Mouse (Mus musculus) neural tube, embryonic 14.5 days (tissue): Measurements from ENCODE around the gene Pkp2. TPM values are rescaled to one million over a fixed set of nuclear protein-coding genes. Genes with fewer than 3 reads are reported as not detected.
"Not testable (repeated sequence)": the region's sequence is repeated elsewhere in the genome, so short reads cannot be mapped to it uniquely, and the experiment has no call there.

Experiments
- ATAC-seq: fragments of 200-750 bp; cut with Nextera tagmentation; 2 replicates; pipeline ENCODE4 v1.8.0; 2017; ENCODE audit warnings: low read depth, mild to moderate bottlenecking, moderate TSS enrichment, moderate library complexity
- H3K27ac ChIP-seq: fragments of 300-500 bp; sonication (generic); 2 replicates; pipeline ENCODE4 v1.5.1; 2014; ENCODE audit warnings: low read depth, mild to moderate bottlenecking, control low read depth, low read length, moderate library complexity, mixed read lengths
- H3K27me3 ChIP-seq: fragments of 300-500 bp; sonication (generic); 2 replicates; pipeline ENCODE4 v1.6.1; 2014; ENCODE audit warnings: low read length; ENCODE audit not compliant: control insufficient read depth, insufficient read depth
- H3K36me3 ChIP-seq: fragments of 300-500 bp; sonication (generic); 2 replicates; pipeline ENCODE4 v1.6.1; 2014; ENCODE audit warnings: low read length, mixed read lengths; ENCODE audit not compliant: control insufficient read depth, insufficient read depth
- H3K4me1 ChIP-seq: fragments of 300-500 bp; sonication (generic); 2 replicates; pipeline ENCODE4 v1.6.1; 2014; ENCODE audit warnings: low read length; ENCODE audit not compliant: control insufficient read depth, insufficient read depth
- H3K4me2 ChIP-seq: fragments of 300-500 bp; sonication (generic); 2 replicates; pipeline ENCODE4 v1.6.1; 2014; ENCODE audit warnings: mild to moderate bottlenecking, low read depth, low read length, control low read depth
- H3K4me3 ChIP-seq: fragments of 300-500 bp; sonication (generic); 2 replicates; pipeline ENCODE4 v1.5.1; 2014; ENCODE audit warnings: low read depth, low read length, control low read depth, mixed read lengths
- H3K9ac ChIP-seq: fragments of 300-500 bp; sonication (generic); replicated peaks from 2 replicates; pipeline ENCODE4 v1.6.1; 2014; ENCODE audit warnings: low read depth, mild to moderate bottlenecking, control low read depth, low read length, mixed read lengths
- H3K9me3 ChIP-seq: fragments of 300-500 bp; sonication (generic); 2 replicates; pipeline ENCODE4 v1.6.1; 2016; ENCODE audit warnings: low read length; ENCODE audit not compliant: control insufficient read depth
- WGBS: fragments of 180-500 bp; shearing (Covaris S2); extraction: QIAGEN DNeasy Blood & Tissue Kit; methylation state at CpG from one replicate; pipeline ENCODE4 v1.1.7; 2014; 5-methylcytosine and 5-hydroxymethylcytosine counted together
- polyA plus RNA-seq: library from polyadenylated mRNA; unstranded; fragments of >200 nt; fragmentation: Nextera tagmentation; extraction: Ambion mirVana; gene quantifications from 2 replicates; pipeline ENCODE4 v1.2.1, GENCODE M21; 2014

Gene Pkp2
- 2.0 and 2.2 TPM in 2 replicates for polyA plus RNA-seq

DNA sequence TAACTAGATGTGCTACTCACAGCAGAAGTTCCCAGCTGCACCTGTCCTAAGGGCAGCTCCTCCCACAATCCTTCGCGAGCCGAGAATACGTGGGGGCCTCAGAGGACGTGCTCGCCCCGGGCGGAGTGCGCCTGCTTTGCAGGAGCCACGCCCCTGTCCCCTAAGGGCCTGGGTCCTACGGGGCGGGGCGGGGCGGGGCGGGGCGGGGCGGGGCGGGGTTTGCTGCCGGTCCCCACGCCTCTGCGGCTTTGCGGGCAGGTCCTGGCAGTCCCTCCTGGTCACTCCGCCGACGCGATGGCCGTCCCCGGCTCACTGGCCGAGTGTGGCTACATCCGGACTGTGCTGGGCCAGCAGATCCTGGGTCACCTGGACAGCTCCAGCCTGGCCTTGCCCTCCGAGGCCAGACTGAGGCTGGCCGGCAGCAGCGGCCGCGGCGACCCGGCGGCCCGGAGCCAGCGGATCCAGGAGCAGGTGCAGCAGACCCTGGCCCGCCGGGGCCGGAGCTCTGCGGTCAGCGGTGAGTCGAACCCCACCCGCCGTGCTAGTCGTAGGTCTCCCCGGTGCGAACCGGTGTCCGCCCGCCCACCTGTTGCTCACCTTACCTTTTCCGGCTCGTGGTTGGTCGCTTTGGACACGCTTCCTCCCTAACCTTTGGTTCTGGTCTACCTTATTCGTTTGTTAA, at the start of gene Pkp2:
TSS of gene Pkp2 (plus strand) at position 240 of the 682 bp plus-strand sequence.
- no peaks in the 10 kb centered on the region for H3K36me3 ChIP-seq
- no peaks in the 10 kb centered on the region for H3K4me1 ChIP-seq
- H3K27me3 ChIP-seq, result peaks cover 10% of the 10 kb centered on the region
- peak within 1 kb of the TSS; percentile 67 for H3K4me3 ChIP-seq
- H3K9ac ChIP-seq, result peak within 1 kb of the TSS; percentile 52
- H3K27ac ChIP-seq, result no peak within 1 kb of the TSS
- no peaks in the 10 kb centered on the region for H3K9me3 ChIP-seq
- under 1% methylated on average over 59 of the region's 59 CpGs for WGBS
- peak within 1 kb of the TSS; percentile 100 for H3K4me2 ChIP-seq
- ATAC-seq, result peak; percentile 94

DNA sequence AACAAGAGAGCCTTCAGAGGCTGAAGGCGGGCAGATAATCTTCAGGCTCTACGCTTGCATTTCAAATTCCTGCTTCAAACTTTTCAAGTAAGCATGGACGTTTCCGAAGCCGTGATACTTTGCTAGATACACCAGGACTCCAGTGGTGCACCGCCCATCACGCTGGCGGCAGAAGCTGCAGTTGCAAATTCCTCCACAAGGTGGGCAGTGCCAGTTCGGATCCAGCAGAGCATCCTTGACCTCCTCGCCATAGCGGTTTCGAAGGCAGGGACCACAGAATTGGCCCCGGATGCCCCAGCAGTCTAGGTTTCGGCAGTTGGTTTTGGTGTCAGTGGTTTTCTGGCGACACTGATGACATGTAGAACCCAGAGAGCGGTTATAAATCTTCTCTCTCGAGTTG, 15.7 kb upstream of the Pkp2 start:
- WGBS, result 75% methylated on average over 17 of the region's 17 CpGs
- no peak for ATAC-seq
- H3K9me3 ChIP-seq, result no peaks in the 10 kb centered on the region
- no peak overlapping the region for H3K4me2 ChIP-seq
- H3K4me1 ChIP-seq, result no peaks in the 10 kb centered on the region
- H3K27ac ChIP-seq, result no peak overlapping the region
- no peak overlapping the region for H3K9ac ChIP-seq
- H3K27me3 ChIP-seq, result no peaks in the 10 kb centered on the region
- no peaks in the 10 kb centered on the region for H3K36me3 ChIP-seq
- no peak overlapping the region for H3K4me3 ChIP-seq

DNA sequence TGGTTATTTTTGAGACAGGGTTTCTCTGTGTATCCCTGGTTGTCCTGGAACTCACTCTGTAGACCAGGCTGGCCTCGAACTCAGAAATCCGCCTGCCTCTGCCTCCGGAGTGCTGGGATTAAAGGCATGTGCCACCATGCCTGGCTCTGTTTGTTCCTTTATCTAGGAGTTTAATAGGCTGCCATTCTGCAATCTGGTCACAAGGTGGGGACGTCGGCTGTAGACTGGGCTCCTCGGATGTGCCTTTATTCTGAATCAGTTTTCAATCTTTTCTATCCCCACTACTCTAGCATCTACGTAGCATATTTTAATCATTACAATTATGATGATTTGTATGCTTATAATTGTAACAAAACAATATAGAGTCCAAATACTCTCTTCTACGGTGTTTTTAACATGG, 11.1 kb upstream of the Pkp2 start:
- not testable (repeated sequence) for H3K4me3 ChIP-seq, H3K27me3 ChIP-seq, H3K4me2 ChIP-seq, H3K4me1 ChIP-seq, H3K36me3 ChIP-seq, H3K27ac ChIP-seq, H3K9me3 ChIP-seq, H3K9ac ChIP-seq
- peak; percentile 83 for ATAC-seq
- 43% methylated on average over 8 of the region's 8 CpGs for WGBS

DNA sequence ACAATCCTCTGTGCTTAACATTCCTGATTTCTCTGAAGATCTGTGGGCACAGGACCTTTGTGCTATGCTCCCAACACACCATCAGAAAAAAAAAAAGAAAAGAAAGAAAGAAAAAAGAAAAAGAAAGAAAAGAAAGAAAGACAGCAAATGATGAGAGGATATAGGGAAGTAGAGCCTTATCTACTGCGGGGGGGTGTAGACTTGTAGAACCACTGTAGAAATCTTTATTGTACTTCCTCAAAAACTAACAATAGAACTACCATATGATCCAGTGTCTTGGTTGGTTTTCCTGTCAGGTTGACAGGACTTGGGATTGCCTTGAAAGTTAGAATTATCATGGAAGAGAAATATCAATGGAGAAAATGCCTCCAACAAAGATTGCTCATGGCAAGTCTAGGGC, 8.5 kb upstream of the Pkp2 start:
- no peak overlapping the region for H3K9ac ChIP-seq
- H3K4me3 ChIP-seq, result no peak overlapping the region
- no peaks in the 10 kb centered on the region for H3K9me3 ChIP-seq
- no peaks in the 10 kb centered on the region for H3K27me3 ChIP-seq
- no peak overlapping the region for H3K27ac ChIP-seq
- ATAC-seq, result no peak
- H3K4me2 ChIP-seq, result no peak overlapping the region
- no peaks in the 10 kb centered on the region for H3K4me1 ChIP-seq
- H3K36me3 ChIP-seq, result no peaks in the 10 kb centered on the region
- 98% methylated on average over 1 of the region's 1 CpGs for WGBS

DNA sequence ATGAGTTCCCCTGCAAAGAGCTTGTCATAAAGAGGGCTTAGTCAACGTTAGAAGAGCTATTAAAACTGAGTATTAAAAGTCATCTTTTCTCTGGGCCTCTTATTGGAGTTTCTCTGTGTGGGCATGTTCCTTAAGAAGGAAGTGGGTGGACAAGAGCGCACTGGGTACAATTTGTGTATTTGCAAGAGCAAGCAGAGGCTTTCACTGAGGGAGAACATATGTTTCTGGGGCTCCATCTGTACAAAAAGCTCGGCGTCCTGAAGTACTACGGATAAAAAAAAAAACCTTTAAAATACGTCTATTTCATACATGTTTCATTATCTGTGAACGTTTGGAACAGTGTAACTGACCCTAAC, 417 bp upstream of the Pkp2 start:
- H3K4me2 ChIP-seq, result peak overlapping the region; percentile 100
- H3K4me1 ChIP-seq, result no peaks in the 10 kb centered on the region
- peak overlapping the region; percentile 67 for H3K4me3 ChIP-seq
- H3K36me3 ChIP-seq, result no peaks in the 10 kb centered on the region
- ATAC-seq, result no peak
- H3K27me3 ChIP-seq, result peaks cover 10% of the 10 kb centered on the region
- no peak overlapping the region for H3K27ac ChIP-seq
- H3K9ac ChIP-seq, result peak overlapping the region; percentile 52
- H3K9me3 ChIP-seq, result no peaks in the 10 kb centered on the region
- 15% methylated on average over 7 of the region's 7 CpGs for WGBS

DNA sequence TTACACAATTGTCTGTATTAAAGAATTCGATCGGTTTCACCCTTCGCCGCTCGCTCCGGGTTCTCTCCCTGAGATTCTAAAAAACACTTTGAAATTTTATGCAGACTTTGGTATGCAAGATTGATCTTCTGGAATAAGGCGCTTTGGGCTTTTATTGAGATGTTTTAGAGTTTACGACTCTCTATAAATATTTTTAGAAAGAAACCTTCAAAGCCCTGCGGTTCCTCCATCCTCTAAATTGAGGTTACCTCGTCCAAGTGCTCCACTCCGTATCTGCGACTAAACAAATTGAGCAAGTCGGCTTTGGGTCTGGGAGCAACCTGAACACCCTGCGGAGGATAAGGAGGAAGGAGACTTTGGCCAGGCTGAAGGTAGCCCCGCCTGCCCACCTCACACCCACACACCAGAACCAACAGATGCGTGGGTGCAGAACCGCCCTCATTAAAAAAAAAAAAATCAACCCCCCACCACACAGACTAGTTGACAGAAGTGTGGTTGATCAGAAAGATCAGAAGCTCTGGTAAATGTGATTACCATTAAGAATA, 715 bp downstream of the Pkp2 start:
- ATAC-seq, result no peak
- H3K4me2 ChIP-seq, result peak overlapping the region; percentile 100
- 3% methylated on average over 17 of the region's 17 CpGs for WGBS
- H3K4me3 ChIP-seq, result peak overlapping the region; percentile 67
- H3K27me3 ChIP-seq, result peaks cover 10% of the 10 kb centered on the region
- H3K36me3 ChIP-seq, result no peaks in the 10 kb centered on the region
- H3K9me3 ChIP-seq, result no peaks in the 10 kb centered on the region
- H3K27ac ChIP-seq, result no peak overlapping the region
- H3K9ac ChIP-seq, result peak overlapping the region; percentile 52; the same call in 1 of the 2 replicates
- no peaks in the 10 kb centered on the region for H3K4me1 ChIP-seq

DNA sequence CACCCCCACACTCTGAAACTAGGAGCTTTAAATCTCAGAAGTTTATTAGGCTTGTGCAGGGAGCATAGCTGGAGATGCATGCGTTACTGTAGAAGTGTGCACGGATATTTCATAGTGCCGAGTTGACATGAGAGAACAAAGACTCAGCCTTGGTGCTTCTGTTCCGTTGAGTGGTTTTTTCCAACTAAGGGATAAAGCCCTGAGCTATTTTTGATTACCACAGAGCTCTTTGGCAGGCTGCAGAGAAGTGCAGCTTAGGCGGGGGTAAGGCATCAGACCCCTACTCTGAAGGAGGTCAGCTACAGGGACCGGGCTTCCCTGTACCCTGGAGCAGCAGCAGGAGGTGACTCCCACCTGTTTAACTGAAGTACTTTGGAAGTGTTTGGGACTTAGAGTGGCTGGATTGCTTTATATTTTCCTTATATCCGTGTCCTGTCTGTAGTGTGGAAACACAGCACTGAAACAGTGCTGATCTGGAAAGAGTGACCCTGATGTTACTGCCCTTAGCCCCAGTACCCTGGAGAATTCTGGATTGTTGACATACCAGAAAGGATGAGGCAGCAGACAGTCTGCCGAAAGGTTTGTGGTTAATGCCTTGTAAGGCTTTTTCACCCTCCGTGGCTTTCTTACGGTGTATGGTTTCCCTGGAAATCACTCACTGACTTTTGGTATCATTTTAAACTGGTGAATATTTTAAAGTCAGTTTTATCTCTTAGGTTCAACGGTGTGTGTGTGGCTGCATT, 2.7 kb downstream of the Pkp2 start:
- Histone ChIP-seq H3K36me3 (no peaks in the 10 kb centered on the region), H3K9ac (no peak overlapping the region), H3K9me3 (no peaks in the 10 kb centered on the region), H3K27ac (no peak overlapping the region), H3K4me2 (no peak overlapping the region), H3K4me1 (no peaks in the 10 kb centered on the region), H3K4me3 (no peak overlapping the region), H3K27me3 (peaks cover 10% of the 10 kb centered on the region)
- ATAC-seq, result no peak
- 31% methylated on average over 11 of the region's 11 CpGs for WGBS

DNA sequence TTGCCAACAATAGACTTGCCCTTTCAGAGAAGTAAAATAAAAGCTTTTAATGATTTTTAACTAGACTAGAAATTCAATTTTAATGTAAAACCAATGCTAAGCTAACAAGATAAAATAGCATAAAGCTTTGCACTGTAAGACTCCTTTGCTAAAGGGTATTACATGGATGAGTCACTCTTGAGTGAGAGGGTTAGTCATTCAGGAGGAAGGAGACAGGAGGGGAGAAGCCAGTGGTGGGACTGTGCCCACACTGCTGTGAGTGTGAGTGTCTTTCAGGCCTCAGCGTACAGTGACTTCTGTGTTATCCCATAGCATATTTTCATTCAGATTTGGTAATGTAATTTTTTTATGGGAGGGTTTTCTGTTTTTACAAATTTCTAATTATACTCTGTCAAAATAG, 3.8 kb downstream of the Pkp2 start:
- no peak overlapping the region for H3K9ac ChIP-seq
- no peaks in the 10 kb centered on the region for H3K36me3 ChIP-seq
- no peak overlapping the region for H3K27ac ChIP-seq
- no peak overlapping the region for H3K4me3 ChIP-seq
- peaks cover 10% of the 10 kb centered on the region for H3K27me3 ChIP-seq
- no peak for ATAC-seq
- 97% methylated on average over 1 of the region's 1 CpGs for WGBS
- H3K9me3 ChIP-seq, result no peaks in the 10 kb centered on the region
- H3K4me1 ChIP-seq, result no peaks in the 10 kb centered on the region
- H3K4me2 ChIP-seq, result no peak overlapping the region

DNA sequence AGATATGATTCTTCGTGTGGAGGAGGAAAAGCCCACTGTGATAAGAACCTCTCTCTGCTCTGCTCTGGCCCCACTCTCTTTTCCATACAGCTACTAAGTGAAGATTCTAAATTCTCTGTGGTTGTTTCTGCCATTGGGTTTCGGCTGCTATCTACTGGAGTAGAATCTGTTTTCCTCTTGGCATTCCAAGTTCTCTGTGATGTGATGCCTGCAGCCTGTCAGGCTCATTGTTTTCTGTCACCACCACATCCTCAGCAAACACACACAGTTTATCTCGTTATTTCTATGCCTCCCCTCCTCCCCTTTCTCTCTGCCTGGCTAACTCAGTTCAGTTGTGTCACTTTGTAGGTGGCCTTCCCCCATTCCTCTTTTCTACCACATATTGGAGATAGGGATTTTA, 6.7 kb downstream of the Pkp2 start:
- Histone ChIP-seq H3K27me3 (no peaks in the 10 kb centered on the region), H3K4me2 (no peak overlapping the region), H3K36me3 (no peaks in the 10 kb centered on the region), H3K4me3 (no peak overlapping the region), H3K27ac (no peak overlapping the region), H3K9me3 (no peaks in the 10 kb centered on the region), H3K4me1 (no peaks in the 10 kb centered on the region), H3K9ac (no peak overlapping the region)
- 54% methylated on average over 3 of the region's 3 CpGs for WGBS
- no peak for ATAC-seq
